Comparison of ENCODE assay signal across 10 mouse cellular contexts in genomic region chr15:83879845-83880244, GRCm38 (mm10).
DNase-seq lines count a peak whose midpoint lies in the region; ATAC-seq and TF ChIP-seq lines count a peak whose summit lies in the region.
"Had no signal": no experiment of that assay in that cellular context is flagged by ENCODE, and none has a peak within 500 bp of the region (broad histone marks: within the 10 kb centered on the region; RNA-seq: fewer than 3 reads in every experiment).

No protein-coding gene starts in this region.

- H3K4me3 ChIP-seq in heart, postnatal 0 days (ENCODE audit: low read depth, low read length): no peak overlapping the region
- H3K4me3 ChIP-seq in forebrain, embryonic 16.5 days (replicated peaks; ENCODE audit: low read length): no peak overlapping the region
- H3K4me3 ChIP-seq: liver, embryonic 15.5 days had no signal

- 17% methylated on average over 5 of the region's 5 CpGs for WGBS in heart, postnatal 0 days
- WGBS in forebrain, embryonic 16.5 days: 21% methylated on average over 5 of the region's 5 CpGs

- no peaks in the 10 kb centered on the region for H3K27me3 ChIP-seq in heart, postnatal 0 days (ENCODE audit: control insufficient read depth, insufficient read depth, low read length)
- no peaks in the 10 kb centered on the region for H3K27me3 ChIP-seq in forebrain, embryonic 16.5 days (replicated peaks; ENCODE audit: control insufficient read depth, insufficient read depth, low read length)
- H3K27me3 ChIP-seq: liver, embryonic 15.5 days had no signal

- TF ChIP-seq CTCF in heart, postnatal 0 days (IDR thresholded peaks at IDR 0.05; ENCODE audit: low read depth): no peak

- intact Hi-C loops in heart, postnatal 25 days (cut with DNase I): no loop called here

- no peaks in the 10 kb centered on the region for H3K4me1 ChIP-seq in heart, postnatal 0 days (ENCODE audit: control insufficient read depth, insufficient read depth)
- peaks cover 23% of the 10 kb centered on the region for H3K4me1 ChIP-seq in forebrain, embryonic 16.5 days (replicated peaks; ENCODE audit: control insufficient read depth, insufficient read depth, low read length)
- H3K4me1 ChIP-seq: liver, embryonic 15.5 days had no signal

- H3K9ac ChIP-seq in heart, postnatal 0 days (replicated peaks; ENCODE audit: low read depth, low read length): no peak overlapping the region
- H3K9ac ChIP-seq in forebrain, embryonic 16.5 days (replicated peaks; ENCODE audit: low read depth, low read length): no peak overlapping the region
- H3K9ac ChIP-seq: liver, embryonic 15.5 days had no signal

- DNase-seq in heart, postnatal 0 days (ENCODE audit: low spot score): peak; percentile 16
- no peak for DNase-seq in heart, postnatal 25 days (ENCODE audit: low spot score)
- DNase-seq in ovary, postnatal 10 days (ENCODE audit: low spot score): peak; percentile 33
- DNase-seq in ovary, adult 18-20 months (ENCODE audit: low spot score): no peak
- peak; percentile 46 for DNase-seq in retina, postnatal 1 day
- no peak for DNase-seq in right cerebral cortex, adult 2 months (ENCODE audit: low spot score in 2 of 2)
- DNase-seq in spleen, postnatal 4 days (ENCODE audit: low spot score in 2 of 2): no peak
- DNase-seq: cerebellum, postnatal 25 days had no signal

- no peaks in the 10 kb centered on the region for H3K9me3 ChIP-seq in heart, postnatal 0 days (replicated peaks; ENCODE audit: control insufficient read depth, low read length)
- no peaks in the 10 kb centered on the region for H3K9me3 ChIP-seq in forebrain, embryonic 16.5 days (ENCODE audit: control insufficient read depth, low read length)
- H3K9me3 ChIP-seq: liver, embryonic 15.5 days had no signal

- H3K27ac ChIP-seq in heart, postnatal 0 days (ENCODE audit: low read depth): no peak overlapping the region
- H3K27ac ChIP-seq in forebrain, embryonic 16.5 days (ENCODE audit: low read length): 0 out of 2 replicates have a peak overlapping the region, but pooled peaks have one; percentile 18
- H3K27ac ChIP-seq: liver, embryonic 15.5 days had no signal

- no peak overlapping the region for H3K4me2 ChIP-seq in heart, postnatal 0 days (ENCODE audit: low read depth, low read length)
- H3K4me2 ChIP-seq in forebrain, embryonic 16.5 days (ENCODE audit: low read length): no peak overlapping the region
- H3K4me2 ChIP-seq: liver, embryonic 15.5 days had no signal

- H3K36me3 ChIP-seq in heart, postnatal 0 days (replicated peaks; ENCODE audit: control insufficient read depth, insufficient read depth, low read length): no peaks in the 10 kb centered on the region
- no peaks in the 10 kb centered on the region for H3K36me3 ChIP-seq in forebrain, embryonic 16.5 days (ENCODE audit: control insufficient read depth, insufficient read depth)
- H3K36me3 ChIP-seq: liver, embryonic 15.5 days had no signal

- no peak for TF ChIP-seq EP300 in heart, postnatal 0 days (IDR thresholded peaks at IDR 0.05; ENCODE audit: low read depth)

- no peak for ATAC-seq in heart, postnatal 0 days (ENCODE audit: insufficient read depth, low read depth)
- no peak for ATAC-seq in forebrain, embryonic 16.5 days

Comparison
In these comparisons a context has a peak if more than half of its experiments do, and no peak if none do; other contexts are left out.
1. DNase-seq: peak in heart, postnatal 0 days (single experiment), ovary, postnatal 10 days (single experiment) and retina, postnatal 1 day (single experiment); none in heart, postnatal 25 days (single experiment), ovary, adult 18-20 months (single experiment), right cerebral cortex, adult 2 months (0 of 2) and spleen, postnatal 4 days (0 of 2).